Mouse (Mus musculus) C2C12 (cell line): ENCODE results near the gene Camkk1. TPM values are rescaled to one million over a fixed set of nuclear protein-coding genes. Genes with fewer than 3 reads are reported as not detected.

ENCODE experiments used
- H3K27me3 ChIP-seq: one replicate; pipeline ENCODE4 v1.6.1; 2011; ENCODE audit not compliant: control insufficient read depth, insufficient read depth, insufficient read length
- H3K36me3 ChIP-seq: one replicate; pipeline ENCODE4 v1.6.1; 2011; ENCODE audit not compliant: control insufficient read depth, insufficient read depth
- H3K4me3 ChIP-seq: one replicate; pipeline ENCODE4 v1.5.1; 2011; ENCODE audit warnings: mild to moderate bottlenecking, control low read depth; ENCODE audit not compliant: poor library complexity, insufficient read depth, severe bottlenecking
- H3K79me2 ChIP-seq: one replicate; pipeline ENCODE4 v1.6.1; 2011; ENCODE audit not compliant: control insufficient read depth, insufficient read depth
- H3K79me3 ChIP-seq: one replicate; pipeline ENCODE4 v1.6.1; 2011; ENCODE audit warnings: low read depth, control low read depth
- H3ac ChIP-seq: one replicate; pipeline ENCODE3; 2011; ENCODE audit warnings: low read depth; ENCODE audit not compliant: control insufficient read depth, insufficient read length
- CEBPB ChIP-seq: IDR thresholded peaks from one replicate; pipeline ENCODE4 v1.6.1; 2011; ENCODE audit warnings: low read depth, mild to moderate bottlenecking, control low read depth, moderate library complexity
- CTCF ChIP-seq: IDR thresholded peaks from one replicate; pipeline ENCODE4 v1.5.1; 2011; ENCODE audit not compliant: control insufficient read depth, insufficient read depth, insufficient read length
- FOSL1 ChIP-seq: IDR thresholded peaks from one replicate; pipeline ENCODE4 v1.8.0; 2011; ENCODE audit warnings: mild to moderate bottlenecking, low read length; ENCODE audit not compliant: poor library complexity, insufficient read depth, severe bottlenecking
- MAX ChIP-seq: IDR thresholded peaks from one replicate; pipeline ENCODE4 v1.6.1; 2011; ENCODE audit warnings: mild to moderate bottlenecking, control low read depth
- MYOD1 ChIP-seq: IDR thresholded peaks from one replicate; pipeline ENCODE4 v1.6.1; 2011; ENCODE audit warnings: low read depth; ENCODE audit not compliant: control insufficient read depth, insufficient read length
- MYOG ChIP-seq: IDR thresholded peaks from one replicate; pipeline ENCODE4 v1.6.1; 2011; ENCODE audit not compliant: control insufficient read depth, insufficient read length; ENCODE audit errors: extremely low read depth
- USF1 ChIP-seq: IDR thresholded peaks from one replicate; pipeline ENCODE4 v1.6.1; 2011; ENCODE audit warnings: low read depth, mild to moderate bottlenecking, control low read depth, moderate library complexity
- polyA plus RNA-seq: library from polyadenylated mRNA; unstranded; fragments of >200 nt; fragmentation: generic; extraction: Trizol; gene quantifications from one replicate; pipeline ENCODE4 v1.2.1, GENCODE M21; 2012; ENCODE audit warnings: missing spikeins

Camkk1 gene
- polyA plus RNA-seq, 1 experiment, result 7.7 TPM

GRCm38 (mm10) chr11:73052795-73053194 is 34.0 kb downstream of the Camkk1 start:
- no peaks in the 10 kb centered on the region for H3K27me3 ChIP-seq
- H3K36me3 ChIP-seq, result peaks cover 80% of the 10 kb centered on the region
- peaks cover 13% of the 10 kb centered on the region for H3K79me3 ChIP-seq
- no peak overlapping the region for H3ac ChIP-seq
- no peak overlapping the region for H3K4me3 ChIP-seq
- TF ChIP-seq FOSL1 (no peak), USF1 (no peak), MYOG (no peak), CEBPB (no peak), MYOD1 (no peak), MAX (no peak), CTCF (no peak)
- H3K79me2 ChIP-seq, result peaks cover 45% of the 10 kb centered on the region

GRCm38 (mm10) chr11:73057701-73058100 is 38.9 kb downstream of the Camkk1 start:
- H3ac ChIP-seq, result no peak overlapping the region
- peaks cover 36% of the 10 kb centered on the region for H3K79me2 ChIP-seq
- H3K4me3 ChIP-seq, result no peak overlapping the region
- peaks cover 75% of the 10 kb centered on the region for H3K36me3 ChIP-seq
- H3K27me3 ChIP-seq, result no peaks in the 10 kb centered on the region
- TF ChIP-seq FOSL1 (no peak), CTCF (no peak), MYOD1 (no peak), USF1 (no peak), MYOG (no peak), MAX (no peak), CEBPB (no peak)
- peaks cover 11% of the 10 kb centered on the region for H3K79me3 ChIP-seq

GRCm38 (mm10) chr11:73059630-73060029 is 40.8 kb downstream of the Camkk1 start:
- Histone ChIP-seq H3K79me3 (peaks cover 14% of the 10 kb centered on the region), H3K36me3 (peaks cover 57% of the 10 kb centered on the region), H3K4me3 (no peak overlapping the region), H3ac (no peak overlapping the region), H3K79me2 (peaks cover 36% of the 10 kb centered on the region), H3K27me3 (no peaks in the 10 kb centered on the region)
- TF ChIP-seq USF1, result no peak
- TF ChIP-seq FOSL1, result no peak
- TF ChIP-seq MYOG, result no peak
- no peak for TF ChIP-seq CTCF
- no peak for TF ChIP-seq CEBPB
- TF ChIP-seq MYOD1, result no peak
- no peak for TF ChIP-seq MAX

- Histone ChIP-seq H3K79me2 (peaks cover 36% of the 10 kb centered on the region), H3K4me3 (no peak overlapping the region), H3K79me3 (peaks cover 12% of the 10 kb centered on the region), H3K36me3 (peaks cover 50% of the 10 kb centered on the region), H3K27me3 (no peaks in the 10 kb centered on the region), H3ac (no peak overlapping the region)
- TF ChIP-seq MYOD1 (no peak), MAX (no peak), FOSL1 (no peak), CEBPB (no peak), USF1 (no peak), MYOG (no peak)
Measured at GRCm38 (mm10) chr11:73061413-73061812, 42.6 kb downstream of the Camkk1 start.

GRCm38 (mm10) chr11:73071839-73072238 is 53.0 kb downstream of the Camkk1 start:
- no peaks in the 10 kb centered on the region for H3K27me3 ChIP-seq
- no peak for TF ChIP-seq USF1
- no peak for TF ChIP-seq MYOD1
- TF ChIP-seq CTCF, result no peak
- TF ChIP-seq CEBPB, result no peak
- TF ChIP-seq MYOG, result no peak
- TF ChIP-seq MAX, result no peak
- TF ChIP-seq FOSL1, result no peak
- no peak overlapping the region for H3ac ChIP-seq
- H3K79me3 ChIP-seq, result no peaks in the 10 kb centered on the region
- no peaks in the 10 kb centered on the region for H3K79me2 ChIP-seq
- H3K4me3 ChIP-seq, result no peak overlapping the region
- peaks cover 99% of the 10 kb centered on the region for H3K36me3 ChIP-seq

- no peak for TF ChIP-seq CEBPB
- no peak for TF ChIP-seq USF1
- TF ChIP-seq FOSL1, result no peak
- TF ChIP-seq MYOD1, result no peak
- TF ChIP-seq MAX, result no peak
- no peak for TF ChIP-seq CTCF
- no peak for TF ChIP-seq MYOG
- H3K4me3 ChIP-seq, result no peak overlapping the region
- H3K79me2 ChIP-seq, result no peaks in the 10 kb centered on the region
- H3ac ChIP-seq, result no peak overlapping the region
- H3K27me3 ChIP-seq, result no peaks in the 10 kb centered on the region
- H3K36me3 ChIP-seq, result peaks cover 99% of the 10 kb centered on the region
- H3K79me3 ChIP-seq, result no peaks in the 10 kb centered on the region
Measured at GRCm38 (mm10) chr11:73076295-73076694, 57.5 kb downstream of the Camkk1 start.
